Mouse (Mus musculus) liver, adult (tissue): ENCODE measurements around the gene 5730522E02Rik.

Source experiments
- GATA4 ChIP-seq: IDR thresholded peaks from 2 replicates; pipeline ENCODE4 v1.6.1; 2014; ENCODE audit warnings: mild to moderate bottlenecking, low read length; ENCODE audit not compliant: insufficient replicate concordance

The 5730522E02Rik gene

GRCm38 (mm10) chr11:25848824-25849644, 361.5 kb downstream of the 5730522E02Rik start:
- TF ChIP-seq GATA4: no peak

GRCm38 (mm10) chr11:25838451-25838850, 372.1 kb downstream of the 5730522E02Rik start:
- no peak for TF ChIP-seq GATA4

- TF ChIP-seq GATA4: no peak
These were observed 390.8 kb downstream of the 5730522E02Rik start for GRCm38 (mm10) chr11:25819789-25820188.

GRCm38 (mm10) chr11:25813446-25813845, 397.1 kb downstream of the 5730522E02Rik start:
- no peak for TF ChIP-seq GATA4

- no peak for TF ChIP-seq GATA4
These were observed 422.9 kb downstream of the 5730522E02Rik start for GRCm38 (mm10) chr11:25787691-25788090.

- no peak for TF ChIP-seq GATA4
These were observed 438.3 kb downstream of the 5730522E02Rik start for GRCm38 (mm10) chr11:25772231-25772630.

GRCm38 (mm10) chr11:25770991-25771568, 439.5 kb downstream of the 5730522E02Rik start:
- TF ChIP-seq GATA4: no peak

GRCm38 (mm10) chr11:25767584-25768333, 442.8 kb downstream of the 5730522E02Rik start:
- TF ChIP-seq GATA4: no peak

GRCm38 (mm10) chr11:25753156-25753899, 457.2 kb downstream of the 5730522E02Rik start:
- no peak for TF ChIP-seq GATA4

GRCm38 (mm10) chr11:25752418-25752817, 458.1 kb downstream of the 5730522E02Rik start:
- no peak for TF ChIP-seq GATA4

GRCm38 (mm10) chr11:25747098-25747862, 463.3 kb downstream of the 5730522E02Rik start:
- no peak for TF ChIP-seq GATA4

- no peak for TF ChIP-seq GATA4
These were observed 466.9 kb downstream of the 5730522E02Rik start for GRCm38 (mm10) chr11:25743664-25744063.

- no peak for TF ChIP-seq GATA4
These were observed 473.3 kb downstream of the 5730522E02Rik start for GRCm38 (mm10) chr11:25737255-25737654.

- no peak for TF ChIP-seq GATA4
These were observed 481.1 kb downstream of the 5730522E02Rik start for GRCm38 (mm10) chr11:25729476-25729875.
